ENCODE assay signal across 11 mouse cellular contexts in the genomic region with DNA sequence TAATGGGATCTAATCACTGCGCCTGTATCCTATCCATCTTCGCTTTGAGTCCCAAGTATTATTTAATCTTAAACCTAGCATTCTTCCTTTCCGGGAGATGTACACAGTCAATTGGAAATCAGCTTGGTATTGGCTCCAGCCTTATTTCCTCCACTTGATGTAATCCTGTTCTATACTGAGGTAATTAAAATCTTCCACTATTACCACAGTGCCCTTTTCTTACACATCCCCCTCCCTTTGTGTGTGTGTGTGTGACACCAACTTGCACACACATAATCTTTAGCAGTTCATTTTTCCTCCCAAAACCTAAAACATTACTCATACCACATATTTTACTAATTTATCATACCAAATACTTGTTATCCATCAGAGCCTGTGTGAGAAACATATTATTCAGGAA.
DNase-seq lines count a peak whose midpoint lies in the region; ATAC-seq and TF ChIP-seq lines count a peak whose summit lies in the region.
"Had no signal": no experiment of that assay in that cellular context is flagged by ENCODE, and none has a peak within 500 bp of the region (broad histone marks: within the 10 kb centered on the region; RNA-seq: fewer than 3 reads in every experiment).

No protein-coding gene starts in this region.

- 83% methylated on average over 3 of the region's 3 CpGs for WGBS in heart, embryonic 10.5 days
- 76% methylated on average over 3 of the region's 3 CpGs for WGBS in hindbrain, embryonic 14.5 days
- 51% methylated on average over 3 of the region's 3 CpGs for WGBS in midbrain, embryonic 15.5 days

- H3K27ac ChIP-seq in heart, embryonic 10.5 days, result peak overlapping the region; percentile 70; the same call in 1 of the 2 replicates
- H3K27ac ChIP-seq in hindbrain, embryonic 14.5 days, result peak overlapping the region; percentile 36; the same call in 1 of the 2 replicates
- H3K27ac ChIP-seq in midbrain, embryonic 15.5 days, result peak overlapping the region; percentile 65
- no peak overlapping the region for H3K27ac ChIP-seq in left cerebral cortex, adult 2 months
- H3K27ac ChIP-seq: liver, embryonic 15.5 days had no signal

- ATAC-seq in hindbrain, embryonic 14.5 days (ENCODE audit: low FRiP score), result peak; percentile 50; the same call in 1 of the 2 replicates
- ATAC-seq in midbrain, embryonic 15.5 days (replicated peaks), result peak; percentile 77
- ATAC-seq in erythroblast, adult 5-6 weeks (replicated peaks; ENCODE audit: low FRiP score, poor library complexity, severe bottlenecking), result no peak
- ATAC-seq: inflammation-experienced regulatory T-cells, adult 6 months had no signal

- H3K9me3 ChIP-seq in heart, embryonic 10.5 days, result no peaks in the 10 kb centered on the region
- no peaks in the 10 kb centered on the region for H3K9me3 ChIP-seq in hindbrain, embryonic 14.5 days (ENCODE audit: control insufficient read depth, low read length)
- no peaks in the 10 kb centered on the region for H3K9me3 ChIP-seq in midbrain, embryonic 15.5 days
- H3K9me3 ChIP-seq: liver, embryonic 15.5 days had no signal

- no peak for TF ChIP-seq CTCF in left cerebral cortex, adult 2 months (IDR thresholded peaks at IDR 0.05)

- H3K4me3 ChIP-seq in heart, embryonic 10.5 days, result no peak overlapping the region
- no peak overlapping the region for H3K4me3 ChIP-seq in hindbrain, embryonic 14.5 days (replicated peaks; ENCODE audit: low read length)
- no peak overlapping the region for H3K4me3 ChIP-seq in midbrain, embryonic 15.5 days
- no peak overlapping the region; the same call in 1 of the 2 replicates for H3K4me3 ChIP-seq in left cerebral cortex, adult 2 months
- H3K4me3 ChIP-seq: liver, embryonic 15.5 days had no signal

- H3K9ac ChIP-seq in hindbrain, embryonic 14.5 days, result peak overlapping the region; percentile 48; the same call in 1 of the 2 replicates
- H3K9ac ChIP-seq in midbrain, embryonic 15.5 days, result no peak overlapping the region
- H3K9ac ChIP-seq: liver, embryonic 15.5 days had no signal

- peak overlapping the region; percentile 25 for H3K4me2 ChIP-seq in hindbrain, embryonic 14.5 days (replicated peaks)
- H3K4me2 ChIP-seq in midbrain, embryonic 15.5 days, result peak overlapping the region; percentile 53; the same call in 1 of the 2 replicates

- intact Hi-C loops in left cerebral cortex, adult 2 months (cut with DNase I), result loop anchor here (5.0 kb wide), 1 partner anchor 91 kb away; a partner anchor contains a TSS

- peaks cover 10% of the 10 kb centered on the region for H3K4me1 ChIP-seq in heart, embryonic 10.5 days
- H3K4me1 ChIP-seq in hindbrain, embryonic 14.5 days (replicated peaks; ENCODE audit: control insufficient read depth, insufficient read depth, low read length), result peaks cover 16% of the 10 kb centered on the region
- peaks cover 26% of the 10 kb centered on the region for H3K4me1 ChIP-seq in midbrain, embryonic 15.5 days
- H3K4me1 ChIP-seq: liver, embryonic 15.5 days had no signal

- DNase-seq in heart, embryonic 10.5 days (ENCODE audit: low spot score), result no peak
- DNase-seq in heart, adult 18-20 months, result no peak
- DNase-seq in brain, embryonic 18.5 days (ENCODE audit: low read depth, low spot score), result peak; percentile 3
- DNase-seq in hindbrain, embryonic 14.5 days (ENCODE audit: low spot score), result peak; percentile 36
- DNase-seq in left cerebral cortex, adult 2 months (ENCODE audit: extremely low spot score in 1 of 2, low spot score in 2 of 2), result no peak
- no peak for DNase-seq in right cerebral cortex, postnatal 10 days (ENCODE audit: low spot score in 2 of 2)
- DNase-seq: cerebellum, postnatal 36 days had no signal

- H3K36me3 ChIP-seq in heart, embryonic 10.5 days, result no peaks in the 10 kb centered on the region
- no peaks in the 10 kb centered on the region for H3K36me3 ChIP-seq in hindbrain, embryonic 14.5 days (replicated peaks; ENCODE audit: control insufficient read depth, insufficient read depth)
- H3K36me3 ChIP-seq in midbrain, embryonic 15.5 days (replicated peaks), result no peaks in the 10 kb centered on the region
- H3K36me3 ChIP-seq: liver, embryonic 15.5 days had no signal

- H3K27me3 ChIP-seq in heart, embryonic 10.5 days (ENCODE audit: insufficient read depth, poor library complexity, severe bottlenecking), result no peaks in the 10 kb centered on the region
- no peaks in the 10 kb centered on the region for H3K27me3 ChIP-seq in hindbrain, embryonic 14.5 days (ENCODE audit: control insufficient read depth, insufficient read depth, low read length)
- no peaks in the 10 kb centered on the region for H3K27me3 ChIP-seq in midbrain, embryonic 15.5 days (replicated peaks)
- H3K27me3 ChIP-seq: liver, embryonic 15.5 days had no signal

Comparison
In these comparisons a context has a peak if more than half of its experiments do, and no peak if none do; other contexts are left out.
1. DNase-seq: peak in brain, embryonic 18.5 days (single experiment) and hindbrain, embryonic 14.5 days (single experiment); none in heart, embryonic 10.5 days (single experiment), heart, adult 18-20 months (0 of 2), left cerebral cortex, adult 2 months (0 of 2) and right cerebral cortex, postnatal 10 days (0 of 2).